Mouse (Mus musculus): ENCODE measurements at regions not wholly inside any gene's neighbourhood (a gene's known extent, or its start where the extent isn't known, plus 50 kb on each side); places are given as distances from the start of the nearest gene placed in this dataset.

- DNase-seq: peak; percentile 33
Observed at GRCm38 (mm10) chr2:99236968-99237367, 569.9 kb upstream of the Gm10800 start.
